Mouse (Mus musculus): ENCODE data around the gene Cdrt4. TPM values are rescaled to one million over a fixed set of nuclear protein-coding genes. Genes with fewer than 3 reads are reported as not detected.

The Cdrt4 gene
- total RNA-seq, 1 experiment from 2014 or later: not detected

Other genes with a start within 250 kb of the Cdrt4 start
- gene Zfp287, start 219.3 kb upstream of the Cdrt4 start, total RNA-seq (2021): 4.4 and 5.4 TPM in 2 replicates
- gene Gm10428, start 198.1 kb upstream of the Cdrt4 start, total RNA-seq (2021): not detected in 2 replicates
- gene Zfp286, start 161.7 kb upstream of the Cdrt4 start, total RNA-seq (2021): 2.1 and 2.5 TPM in 2 replicates
- gene Trim16, start 131.0 kb upstream of the Cdrt4 start, total RNA-seq (2021): 5.9 and 6.4 TPM in 2 replicates
- gene Fbxw10, start 104.1 kb upstream of the Cdrt4 start, total RNA-seq (2021): 1.1 and 2.4 TPM in 2 replicates
- 31.4 and 58.5 TPM in 2 replicates for gene Tvp23b, start 71.7 kb upstream of the Cdrt4 start, total RNA-seq (2021)
- 0.18 TPM in 1 of 2 replicates, not detected in the other for gene Tekt3, start 110.5 kb downstream of the Cdrt4 start, total RNA-seq (2021)
- 161 and 162 TPM in 2 replicates for gene Pmp22, start 177.8 kb downstream of the Cdrt4 start, total RNA-seq (2021)

Data from adrenal gland, postnatal 25 days (tissue).